Mouse (Mus musculus) liver, adult (tissue): Measurements from ENCODE around the gene Smim4.

ENCODE experiments used
- GATA4 ChIP-seq: IDR thresholded peaks from 2 replicates; pipeline ENCODE4 v1.6.1; 2014; ENCODE audit warnings: mild to moderate bottlenecking, low read length; ENCODE audit not compliant: insufficient replicate concordance

Gene Smim4

DNA sequence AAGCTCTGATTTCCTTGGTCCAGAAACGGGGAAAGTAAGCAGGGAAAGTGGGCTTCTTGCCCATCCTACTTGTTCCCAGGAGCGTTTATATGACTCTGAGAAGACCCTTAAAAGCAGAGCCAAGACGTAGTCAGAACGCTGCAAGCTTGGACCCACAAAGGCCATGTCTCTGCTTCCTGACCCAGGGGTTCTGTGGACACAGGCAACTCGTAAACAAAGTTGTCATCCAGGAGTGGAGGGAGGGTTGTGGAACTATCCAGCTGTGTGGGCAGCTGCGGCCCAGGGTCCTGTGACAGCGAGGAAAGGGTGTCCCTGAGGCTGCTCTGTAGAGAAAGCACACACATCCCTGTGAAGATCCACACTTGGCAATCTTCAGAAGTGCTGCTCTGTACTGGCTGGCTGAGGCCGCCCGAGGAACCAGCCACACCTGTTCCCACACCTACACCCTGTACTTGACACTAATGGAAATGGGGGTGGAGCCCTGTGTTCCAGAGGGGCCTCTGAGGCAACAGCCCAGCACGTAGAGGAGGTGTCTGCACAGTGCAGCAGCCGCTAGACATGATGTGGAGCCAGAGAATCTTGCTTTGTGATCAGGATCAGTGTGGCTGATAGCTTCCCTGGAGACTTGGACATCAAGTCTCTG lies 4.4 kb upstream of the Smim4 start:
- no peak for TF ChIP-seq GATA4

GRCm38 (mm10) chr14:31132491-31132975 lies 3.8 kb upstream of the Smim4 start:
- no peak for TF ChIP-seq GATA4

DNA sequence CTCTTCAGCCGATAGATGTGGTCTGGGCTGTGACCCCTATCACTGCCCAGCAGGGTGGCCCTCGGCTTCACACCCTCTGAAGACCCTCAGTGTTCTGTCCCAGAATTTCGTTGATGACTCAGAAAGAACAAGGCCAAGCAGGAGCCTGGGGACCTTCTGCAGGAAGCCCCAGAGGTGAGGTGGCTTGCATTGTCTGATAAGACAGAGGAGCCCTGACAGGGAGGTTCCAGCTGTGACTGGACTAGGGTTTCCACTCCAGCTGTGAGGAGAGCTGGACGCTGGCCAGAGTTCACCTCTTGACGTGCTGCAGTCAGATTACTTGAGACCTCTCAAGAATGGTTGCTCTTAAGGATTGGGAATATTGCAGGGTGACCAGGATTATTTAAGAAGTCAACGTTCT lies 3.3 kb upstream of the Smim4 start:
- no peak for TF ChIP-seq GATA4

DNA sequence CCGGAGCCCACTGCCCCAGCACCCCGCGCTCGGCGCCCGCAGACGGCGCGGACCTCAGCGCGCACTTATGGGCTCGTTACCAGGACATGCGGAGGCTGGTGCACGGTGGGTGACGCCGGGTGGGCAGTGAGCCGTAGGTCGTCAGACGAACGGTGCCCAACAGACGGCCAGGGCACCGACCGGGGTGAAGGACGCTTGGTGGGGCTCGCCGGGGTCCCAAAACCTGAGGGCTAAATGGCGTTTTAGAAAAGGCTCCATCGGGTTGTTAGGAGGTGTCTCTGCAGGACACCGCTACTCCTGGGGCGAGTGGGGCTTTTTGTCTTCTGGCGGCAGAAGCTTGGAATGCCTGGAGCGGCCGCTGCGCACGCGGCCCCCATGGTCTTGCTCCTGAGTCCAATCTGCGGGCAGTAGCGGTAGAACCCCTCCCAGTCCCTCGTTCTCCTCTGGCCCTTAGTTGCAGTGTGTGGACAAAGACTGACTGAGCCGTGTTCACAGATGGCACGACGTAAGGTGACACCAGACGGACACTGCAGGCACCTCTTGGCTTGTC lies 2.6 kb upstream of the Smim4 start:
- TF ChIP-seq GATA4: no peak

GRCm38 (mm10) chr14:31130236-31131220 lies 1.8 kb upstream of the Smim4 start, which contains the start of gene Nt5dc2:
TSS of gene Nt5dc2 (plus strand) at chr14:31131053.
- TF ChIP-seq GATA4: no peak; the same call in 1 of the 2 replicates

- TF ChIP-seq GATA4: no peak
Observed at GRCm38 (mm10) chr14:31129326-31130235, 825 bp upstream of the Smim4 start.

DNA sequence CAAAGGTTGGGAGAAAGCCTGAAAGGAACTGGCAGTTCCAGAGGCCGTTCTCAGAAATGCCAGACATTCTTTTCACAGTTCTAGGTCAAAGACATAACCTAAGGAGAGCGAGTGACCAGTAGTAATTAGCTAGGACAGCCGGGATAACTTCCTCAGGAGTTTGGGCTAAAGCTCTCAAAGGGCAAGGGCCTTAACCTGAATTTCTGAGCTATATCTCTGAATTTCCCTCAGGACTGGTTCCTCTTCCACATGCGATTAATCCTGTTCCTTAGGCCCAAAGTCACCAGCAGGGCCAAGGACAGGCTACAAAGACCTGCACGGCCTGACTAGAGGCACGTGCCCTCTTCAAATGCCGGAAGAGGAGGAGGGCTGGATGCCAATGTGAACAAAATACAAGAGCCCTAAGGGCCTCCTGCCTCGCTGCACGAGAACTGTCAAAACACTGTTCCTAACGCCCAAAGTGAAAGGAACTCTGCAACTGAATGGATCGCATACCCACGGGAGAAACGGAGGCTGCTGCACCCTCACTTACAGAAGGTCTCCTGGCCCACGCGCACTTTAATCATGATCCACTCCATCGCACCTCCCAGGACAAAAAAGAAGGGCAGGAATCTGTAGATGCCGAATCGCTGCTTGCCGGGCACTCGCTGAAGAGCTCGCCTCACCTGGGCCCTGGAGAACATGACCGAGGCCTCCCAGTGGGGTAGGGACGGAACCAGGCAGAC lies 493 bp downstream of the Smim4 start:
- no peak for TF ChIP-seq GATA4

- no peak for TF ChIP-seq GATA4
Observed at GRCm38 (mm10) chr14:31126826-31127225, 1.9 kb downstream of the Smim4 start.

DNA sequence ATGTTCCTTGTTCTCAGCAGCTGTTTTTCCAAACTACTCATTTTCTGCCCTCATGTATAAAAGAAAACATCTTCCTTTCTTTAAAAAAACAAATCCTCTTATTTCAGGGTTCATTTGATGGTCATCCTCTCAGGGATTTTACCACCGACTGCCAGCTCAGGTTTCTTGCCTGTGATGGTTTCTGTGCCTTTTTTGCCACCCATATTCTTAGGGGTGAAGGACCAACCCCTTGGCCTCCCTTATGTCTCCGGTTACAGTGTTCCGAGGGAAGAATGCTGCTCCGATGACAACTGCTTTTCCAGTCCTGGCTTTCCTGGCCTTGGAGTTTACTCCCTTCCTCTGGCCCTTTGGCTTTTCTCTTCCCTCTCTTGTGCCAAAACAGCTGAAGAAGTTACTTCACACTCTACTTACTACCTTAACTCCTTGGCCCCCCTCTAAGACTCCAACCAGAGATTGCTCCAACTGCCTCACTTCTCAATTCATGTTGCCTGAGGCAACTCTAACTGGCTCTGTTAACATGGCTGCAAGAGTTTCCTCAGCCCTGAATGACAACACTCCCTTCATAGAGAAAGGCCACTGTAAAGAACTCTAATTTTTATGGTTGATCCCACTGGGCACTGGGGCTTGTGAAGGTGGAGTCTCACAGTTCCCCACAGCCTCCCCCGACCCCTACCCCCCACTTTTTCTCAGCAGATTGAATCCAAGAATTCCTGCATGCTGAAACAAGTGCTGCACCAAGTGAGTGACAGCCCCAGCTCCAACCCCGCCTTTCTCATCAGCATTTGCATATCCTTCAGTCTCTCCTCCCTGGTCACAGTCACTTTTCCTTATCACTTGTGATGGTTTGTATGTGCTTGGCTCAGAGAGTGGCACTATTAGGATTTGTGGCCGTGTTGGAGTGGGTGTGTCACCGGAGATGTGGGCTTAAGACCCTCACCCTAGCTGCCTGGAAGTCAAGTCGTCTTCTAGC lies 3.4 kb downstream of the Smim4 start:
- no peak for TF ChIP-seq GATA4

DNA sequence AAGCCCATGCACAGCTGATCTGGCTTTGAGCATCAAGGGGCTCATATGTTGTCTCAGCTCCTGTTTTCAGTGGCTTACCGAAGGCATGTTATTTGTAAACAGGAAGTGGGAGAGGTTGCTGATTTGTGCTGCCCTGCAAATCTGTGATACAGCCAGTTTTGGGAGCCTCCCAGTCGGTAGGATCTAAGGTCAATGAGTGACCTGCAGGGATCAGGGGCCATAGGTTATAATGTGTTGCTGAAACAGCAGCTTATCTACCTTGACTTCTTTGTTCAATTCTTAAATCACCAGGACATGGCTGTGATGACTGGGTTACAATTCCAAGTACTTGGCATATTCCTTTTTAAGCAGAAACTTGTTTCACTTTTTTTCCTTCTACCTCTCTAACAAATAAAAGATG lies 13.2 kb downstream of the Smim4 start:
- TF ChIP-seq GATA4: peak; percentile 61; the same call in 1 of the 2 replicates

DNA sequence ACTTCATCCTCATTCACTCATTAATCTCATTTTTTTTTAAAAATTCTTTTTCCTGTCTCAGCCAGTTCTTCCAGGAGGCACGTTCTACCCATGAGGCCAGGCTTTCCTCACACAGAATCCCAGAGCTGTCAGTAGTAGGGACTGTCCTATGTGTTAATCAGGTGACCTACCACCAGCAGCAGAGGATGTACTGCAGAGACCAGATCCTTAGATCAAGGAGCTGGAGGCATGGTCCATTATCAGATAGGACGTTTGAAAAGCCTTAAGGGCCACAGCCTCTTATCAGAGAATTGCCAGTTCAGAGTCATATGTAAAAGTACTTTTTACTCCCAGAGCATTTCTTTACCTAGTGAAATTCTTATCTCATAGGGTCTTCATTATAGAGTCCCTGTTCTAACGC lies 14.7 kb downstream of the Smim4 start:
- no peak for TF ChIP-seq GATA4

DNA sequence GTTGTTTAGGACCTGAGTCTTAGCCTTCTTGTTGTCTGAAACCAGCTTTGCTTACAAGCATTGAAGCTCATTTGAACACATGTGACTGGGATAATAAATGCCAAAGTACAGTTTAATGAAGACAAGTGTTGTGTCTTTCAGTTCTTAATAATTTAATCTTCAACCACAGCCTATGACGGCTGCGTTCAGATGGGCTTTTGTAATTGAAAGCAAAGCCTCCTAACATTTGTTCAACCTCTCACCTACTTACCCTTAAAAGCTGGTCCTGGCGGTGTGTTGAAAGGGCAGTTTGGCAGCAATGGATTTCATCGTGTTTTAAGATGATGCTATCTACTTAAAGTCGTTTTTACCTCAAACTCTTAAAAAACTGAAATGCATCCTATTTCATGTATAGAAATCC lies 16.6 kb downstream of the Smim4 start:
- TF ChIP-seq GATA4: no peak

GRCm38 (mm10) chr14:31110613-31111012 lies 18.1 kb downstream of the Smim4 start:
- TF ChIP-seq GATA4: peak; percentile 24; the same call in 1 of the 2 replicates
